Mouse (Mus musculus) left cerebral cortex, postnatal 14 days (tissue): ENCODE results near the gene Relb. TPM values are rescaled to one million over a fixed set of nuclear protein-coding genes. Genes with fewer than 3 reads are reported as not detected.

ENCODE experiments used
- DNase-seq, 2 experiments: peaks; one replicate each; pipeline ENCODE4 v3.0.0; 2021 to 2022; ENCODE audit warnings: low spot score in 2 of 2, mixed read lengths in 1 of 2
- intact Hi-C: fragments of 180-260 bp; cut with DNase I; formaldehyde crosslinking; loops from one replicate; pipeline ENCODE4 v1.15.1; 2025
- long read RNA-seq, 2 experiments: library from polyadenylated mRNA; stranded (forward); transcript quantifications; one replicate each; pipeline ENCODE4 v2.0.0; 2021
- total RNA-seq, 2 experiments: library from RNA; stranded (reverse); gene quantifications; 2 replicates each; pipeline ENCODE4 v1.2.3; 2021

The Relb gene
- total RNA-seq, result 1 to 10 TPM; 6.1 to 6.3 TPM
- long read RNA-seq, experiment 1, transcript Relb-201 (11 exons, 2,200 nt), result major isoform, 9 of 15 reads
- long read RNA-seq, experiment 1, partial matches to known transcripts, result 5 of 15 reads
- long read RNA-seq, experiment 1, other reads (novel, unspliced or antisense), result 1 of 15 reads
- long read RNA-seq, experiment 2, transcript Relb-201 (11 exons, 2,200 nt), result major isoform, 6 of 7 reads
- long read RNA-seq, experiment 2, partial matches to known transcripts, result 0 of 7 reads
- long read RNA-seq, experiment 2, other reads (novel, unspliced or antisense), result 1 of 7 reads

DNA sequence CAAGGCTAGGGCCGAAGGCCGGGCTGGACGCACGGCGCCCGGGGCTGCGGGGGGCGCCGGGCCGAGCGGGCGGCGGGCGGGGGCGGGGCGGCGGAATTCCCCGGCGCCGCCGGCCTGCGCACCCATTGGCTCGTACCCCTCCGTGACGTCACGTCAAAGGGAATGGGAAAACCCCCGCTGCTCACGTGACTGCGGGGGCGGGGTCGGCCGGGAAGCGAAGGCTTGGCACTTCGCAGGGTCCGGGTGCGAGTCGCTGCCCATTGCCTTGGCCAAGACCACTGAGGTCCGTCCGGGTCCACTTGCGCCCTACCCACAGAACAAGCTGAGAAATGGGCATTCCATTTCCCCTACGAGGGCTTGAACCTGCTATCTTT lies at the start of gene Relb:
TSS of gene Relb (minus strand) at position 78 of the 374 bp plus-strand sequence.
- intact Hi-C loops, result no loop called here
- DNase-seq, result peak; percentile 91

DNA sequence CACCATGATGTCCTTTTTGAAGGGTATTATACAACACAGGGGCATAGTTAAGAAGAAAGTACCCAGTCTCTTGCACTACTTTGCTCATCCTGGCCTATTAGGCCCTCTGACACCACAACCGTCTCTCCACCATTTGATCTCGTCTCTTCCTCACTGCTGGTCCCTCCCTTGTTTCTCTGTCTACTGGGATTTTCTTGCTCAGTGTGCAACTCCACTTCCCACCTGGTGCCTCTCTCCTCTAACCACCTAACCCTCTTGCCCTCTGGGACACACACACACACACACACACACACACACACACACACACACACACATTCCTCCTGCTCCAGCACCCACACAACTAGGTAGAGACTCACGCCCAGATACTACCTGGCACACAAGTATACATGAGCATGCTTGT lies 49.7 kb upstream of the Relb start:
- intact Hi-C loops, result no loop called here
- no peak for DNase-seq

DNA sequence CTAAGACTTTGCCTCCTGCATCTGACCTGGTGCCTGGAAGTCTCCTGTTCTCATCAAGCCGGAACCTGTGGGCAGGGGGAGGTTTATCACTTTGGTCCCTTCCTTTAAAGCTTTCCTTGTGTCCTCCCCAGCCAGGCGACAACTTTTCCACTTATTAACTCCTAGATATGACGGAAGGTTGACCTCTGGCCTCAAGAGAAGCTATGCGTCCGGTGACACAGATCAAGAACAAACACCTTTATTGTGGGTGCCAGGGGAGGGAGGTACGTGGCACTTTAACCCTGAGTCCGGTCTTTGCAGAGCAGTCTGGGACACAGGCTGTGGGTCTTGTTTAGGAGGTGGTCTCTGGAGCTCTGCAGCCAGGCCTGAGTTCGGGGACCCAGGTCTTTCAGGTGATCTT lies 48.6 kb upstream of the Relb start, which contains the start of gene Apoc2:
TSS of gene Apoc2 (minus strand) at position 70 of the 400 bp plus-strand sequence.
- DNase-seq, result no peak
- intact Hi-C loops, result no loop called here

DNA sequence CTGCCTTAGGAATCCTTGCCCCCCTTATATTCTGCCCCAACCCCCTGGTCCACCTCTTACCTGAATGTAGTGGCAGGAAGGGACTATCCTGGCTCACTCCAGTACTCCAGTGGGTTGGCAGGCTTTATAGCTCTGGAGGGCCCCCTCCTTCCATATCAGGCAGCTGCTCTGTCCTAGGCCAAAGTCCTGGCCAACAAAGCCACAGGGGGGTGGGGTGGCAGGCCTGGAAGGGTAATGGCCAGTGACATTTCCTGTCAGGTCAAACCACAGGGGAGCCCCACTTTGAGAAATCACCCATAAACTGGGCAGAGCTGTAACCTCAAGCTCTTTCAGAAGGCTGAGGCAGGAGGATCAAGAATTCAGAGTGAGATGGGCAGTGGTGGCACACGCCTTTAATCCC lies 47.4 kb upstream of the Relb start:
- intact Hi-C loops, result no loop called here
- no peak for DNase-seq

DNA sequence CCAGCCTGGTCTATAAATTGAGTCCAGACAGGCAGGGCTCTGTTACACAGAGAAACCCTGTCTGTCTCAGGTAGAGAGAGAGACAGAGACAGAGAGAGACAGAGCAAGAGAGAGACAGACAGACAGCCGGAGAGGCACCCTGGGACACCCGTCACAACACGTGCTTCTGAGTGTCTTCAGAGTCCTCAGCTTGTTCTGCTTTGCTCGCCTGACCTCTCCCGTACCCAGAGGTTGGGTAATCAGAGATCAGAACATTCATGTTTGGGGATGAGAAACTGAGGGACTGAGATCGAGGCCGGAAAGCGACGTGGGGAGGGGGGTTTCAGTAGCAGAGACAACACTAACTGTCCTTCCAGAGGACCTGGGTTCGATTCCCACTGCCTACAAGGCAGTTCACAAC lies 46.6 kb upstream of the Relb start:
- no peak for DNase-seq
- intact Hi-C loops, result no loop called here

DNA sequence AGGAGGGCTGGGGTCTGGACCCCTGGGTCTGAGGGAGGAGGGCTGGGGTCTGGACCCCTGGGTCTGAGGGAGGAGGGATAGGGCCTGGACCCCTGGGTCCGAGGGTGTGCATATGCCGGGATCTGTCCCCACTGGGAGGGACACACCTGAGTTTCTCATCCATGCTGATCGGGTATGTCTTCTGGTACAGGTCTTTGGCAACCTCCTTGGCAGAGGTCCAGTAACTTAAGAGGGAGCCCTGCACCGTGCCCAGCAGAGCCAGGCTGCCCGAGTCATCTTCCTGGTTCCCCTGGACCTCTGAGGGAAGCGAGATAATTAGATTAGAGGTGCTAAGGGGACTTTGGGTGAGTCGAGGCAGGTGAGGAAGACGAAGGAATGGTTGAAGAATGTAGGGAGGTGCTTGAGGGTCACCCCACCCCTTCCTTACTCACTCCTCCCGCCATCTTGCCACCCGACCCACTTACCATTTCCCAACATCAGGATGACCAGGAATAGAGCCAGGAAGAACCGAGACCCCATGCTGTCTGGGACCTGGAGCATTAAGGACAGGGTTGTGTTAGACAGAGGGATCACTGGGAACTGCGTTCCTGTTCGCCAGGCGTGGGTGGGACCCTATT lies 44.0 kb upstream of the Relb start:
- no peak for DNase-seq

DNA sequence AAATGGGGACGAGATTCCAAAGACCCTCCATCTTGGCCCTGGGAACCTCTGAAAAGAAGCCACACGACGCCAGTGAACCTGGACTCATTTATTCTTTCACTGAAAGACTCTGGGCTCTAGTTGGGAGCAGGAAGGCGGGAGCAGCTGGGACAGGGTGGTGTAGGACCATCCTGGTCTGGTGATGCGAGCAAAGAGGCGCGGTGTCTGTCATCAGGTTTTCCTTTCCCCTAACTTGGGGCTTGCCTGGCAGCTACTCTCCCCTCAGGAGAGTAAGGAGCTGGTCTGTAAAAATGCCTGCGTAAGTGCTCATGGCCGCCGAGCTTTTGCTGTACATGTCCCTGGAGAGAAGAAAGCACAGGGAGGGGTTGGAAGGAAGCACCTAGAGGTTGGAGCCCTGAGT lies 42.3 kb upstream of the Relb start:
- DNase-seq, result no peak
- intact Hi-C loops, result no loop called here

More for the DNA sequence above, 44.0 kb upstream of the Relb start:
- intact Hi-C loops, result no loop called here

DNA sequence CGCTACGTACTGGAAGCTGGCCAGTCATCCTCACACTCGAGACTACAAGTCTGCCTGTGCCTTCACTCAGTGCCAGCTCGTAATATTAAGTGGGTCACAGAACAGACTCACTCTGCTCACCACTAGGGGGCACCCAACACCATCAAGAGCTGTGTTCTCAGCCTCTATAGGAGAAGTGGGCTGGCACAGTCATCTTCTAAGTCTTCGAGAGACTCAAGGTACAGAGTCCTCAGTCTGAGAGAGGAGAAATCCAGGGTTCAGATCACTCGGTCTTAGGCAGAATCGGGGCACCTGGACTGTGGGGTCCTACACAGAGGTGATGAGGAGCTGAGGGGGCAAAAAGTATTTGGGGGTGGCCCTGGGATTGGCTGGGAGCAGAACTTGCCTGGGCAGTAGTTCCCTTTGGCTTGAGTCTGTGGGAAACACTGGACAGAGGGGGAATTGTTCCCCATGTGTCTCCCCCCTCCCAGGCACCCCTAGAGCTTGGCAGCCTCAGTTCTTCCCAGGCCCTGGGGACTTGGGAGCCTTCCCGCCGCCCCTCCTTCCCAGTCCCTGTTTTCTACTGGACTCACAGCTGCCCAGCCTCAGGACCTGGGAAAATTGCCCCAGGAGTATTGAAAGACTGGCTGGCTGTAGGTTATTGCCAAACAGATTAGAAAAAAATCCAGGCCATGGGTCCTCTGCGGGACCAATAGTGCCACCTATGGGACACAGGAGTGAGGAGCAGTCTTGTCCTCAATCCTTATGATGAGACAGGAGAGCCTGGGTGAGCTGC lies 39.9 kb upstream of the Relb start:
- peak; percentile 96 to 98 for DNase-seq
- intact Hi-C loops, result loop anchor here (2.0 kb wide), 1 partner anchor 32 kb away; no protein-coding TSS in a partner anchor

DNA sequence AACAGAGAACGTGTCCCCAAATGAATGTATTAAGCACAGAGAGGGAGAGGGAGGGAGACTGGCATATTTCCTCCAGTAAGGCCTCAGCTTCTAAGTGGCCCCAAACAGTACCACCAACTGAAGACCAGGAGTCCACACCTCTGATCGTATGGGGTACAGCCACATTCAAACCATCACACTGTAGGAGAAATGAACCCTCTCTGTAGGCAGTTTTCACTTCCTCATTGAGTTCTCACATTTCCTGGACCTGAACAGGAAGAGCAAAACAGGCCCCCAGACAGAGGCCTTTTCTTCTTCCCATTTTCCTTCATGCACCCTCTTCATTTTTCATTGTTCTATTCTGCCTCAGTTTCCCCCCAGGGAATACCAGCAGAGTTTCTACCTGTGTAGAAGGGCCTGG lies 38.2 kb upstream of the Relb start:
- intact Hi-C loops, result no loop called here

DNA sequence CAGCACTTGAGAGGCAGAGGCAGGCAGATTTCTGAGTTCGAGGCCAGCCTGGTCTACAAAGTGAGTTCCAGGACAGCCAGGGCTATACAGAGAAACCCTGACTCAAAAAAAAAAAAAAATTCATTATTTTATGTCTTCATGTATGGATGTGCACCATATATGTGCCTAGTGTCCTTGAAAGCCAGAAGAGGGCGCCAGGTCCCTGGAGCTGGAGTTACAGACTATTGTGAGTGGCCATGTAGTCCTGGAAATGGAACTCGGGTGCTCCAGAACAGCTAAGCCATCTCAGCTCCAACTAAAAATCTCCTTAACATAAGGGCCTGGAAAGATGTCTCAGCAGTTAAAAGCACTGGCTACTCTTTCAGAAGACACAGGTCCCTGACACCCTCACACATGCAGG lies 37.5 kb upstream of the Relb start:
- no peak for DNase-seq
- intact Hi-C loops, result no loop called here

More for the DNA sequence above, 38.2 kb upstream of the Relb start:
- DNase-seq, result no peak

DNA sequence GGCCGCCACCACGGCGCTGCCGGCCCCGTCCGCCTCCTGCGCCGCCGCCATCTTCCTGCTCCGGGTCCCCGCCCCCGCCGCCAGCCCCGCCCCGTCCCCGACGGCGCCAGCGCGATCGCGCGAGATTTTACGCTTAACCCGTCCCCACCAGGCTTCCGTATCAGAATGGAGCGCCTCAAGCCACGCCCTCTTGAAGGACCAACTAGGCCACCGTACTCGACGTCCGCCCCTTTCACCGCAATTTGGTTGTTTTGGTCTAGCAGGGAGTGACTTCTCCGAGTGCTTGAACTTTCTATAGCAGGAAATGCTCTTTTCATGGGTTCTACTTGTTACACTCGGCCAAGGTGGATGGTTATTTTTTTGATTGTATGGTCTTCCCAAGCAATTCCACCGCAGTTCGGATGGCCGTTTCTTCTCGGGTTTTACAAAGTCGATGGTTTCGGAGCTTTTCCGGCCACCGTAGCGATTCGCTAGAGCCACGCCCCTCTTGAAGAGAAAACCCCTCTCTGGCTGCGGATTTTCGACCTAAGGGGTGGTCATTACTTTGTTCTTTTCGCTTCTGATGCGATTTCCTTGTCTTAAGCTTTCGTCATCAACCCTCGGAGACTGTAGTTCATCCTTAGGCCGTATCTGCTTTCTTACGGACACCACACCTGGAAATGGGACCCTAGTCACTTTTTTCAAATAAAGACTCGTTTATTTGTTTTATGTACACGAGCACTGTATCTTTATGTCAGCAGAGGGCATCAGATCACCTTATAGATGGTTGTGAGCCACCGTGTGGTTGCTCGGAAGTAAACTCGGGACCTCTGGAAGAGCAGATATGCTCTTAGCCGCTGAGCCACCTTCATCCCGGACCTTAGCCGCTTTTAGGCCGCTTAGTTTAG lies 36.0 kb upstream of the Relb start, which contains the start of gene Clptm1:
TSS of gene Clptm1 (minus strand) at position 79 of the 887 bp plus-strand sequence.
- intact Hi-C loops, result no loop called here
- DNase-seq, result peak; percentile 97 to 98

DNA sequence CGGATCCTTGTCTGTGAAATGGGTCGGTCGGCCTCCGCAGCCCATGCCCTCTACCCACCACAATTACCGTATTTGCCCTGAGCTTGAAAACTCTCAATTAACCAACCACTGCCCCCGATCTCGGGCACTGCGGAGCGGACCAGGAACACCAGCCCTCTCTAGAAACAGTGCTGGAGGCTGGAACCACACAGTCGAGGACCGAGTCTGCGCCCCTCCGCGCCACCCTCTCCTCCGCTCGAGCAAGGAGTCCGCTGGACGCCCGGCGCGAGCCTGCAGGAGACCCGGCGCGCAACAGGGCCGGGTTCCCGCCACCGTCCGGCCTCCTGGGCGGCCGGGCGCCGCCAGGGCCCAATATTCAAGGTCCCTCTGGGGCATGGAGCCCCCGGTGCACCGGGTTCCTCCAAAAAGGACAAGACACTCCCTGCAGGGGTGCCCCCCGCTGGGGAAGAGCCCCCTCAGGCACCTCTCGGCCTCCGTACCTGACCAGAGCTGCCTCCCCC lies 35.3 kb upstream of the Relb start:
- intact Hi-C loops, result no loop called here
- DNase-seq, result no peak

DNA sequence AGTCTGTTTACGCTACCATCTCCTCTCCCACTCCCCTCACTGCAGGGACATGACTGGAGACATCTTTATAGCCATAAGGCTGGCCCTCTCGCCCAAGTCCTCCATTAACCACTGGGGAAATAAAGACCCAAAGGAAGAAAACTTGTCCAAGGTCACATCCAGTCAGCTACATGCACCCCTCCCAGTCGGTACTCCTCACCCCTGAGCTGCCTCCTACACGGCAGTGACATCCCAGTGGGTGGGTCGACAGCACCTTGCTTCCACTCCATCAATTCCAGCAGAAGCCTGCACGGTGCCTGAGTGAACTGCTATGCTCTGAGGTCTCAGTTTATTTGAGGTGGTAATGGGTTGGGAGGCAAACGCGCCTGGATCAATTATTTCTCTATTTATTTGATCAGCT lies 34.7 kb upstream of the Relb start:
- intact Hi-C loops, result no loop called here
- no peak for DNase-seq

DNA sequence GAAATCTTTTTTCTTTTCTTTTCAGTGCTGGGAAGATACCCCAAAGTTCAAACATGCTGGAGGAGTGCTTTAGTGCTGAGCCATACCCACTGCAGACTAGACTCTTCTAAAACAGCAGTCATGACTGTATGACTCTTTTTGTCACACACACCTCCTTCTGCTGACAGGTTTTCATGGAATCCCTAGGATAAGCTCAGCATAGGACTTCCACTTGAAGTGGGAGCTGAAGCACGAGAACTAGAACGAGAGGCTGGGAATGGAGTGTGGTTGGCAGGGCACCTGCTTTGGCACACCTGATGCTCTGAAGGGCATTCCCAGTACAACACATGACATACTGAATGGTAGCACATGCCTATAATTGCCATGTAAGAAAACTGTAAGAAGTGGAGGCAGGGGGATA lies 23.4 kb upstream of the Relb start:
- intact Hi-C loops, result no loop called here

DNA sequence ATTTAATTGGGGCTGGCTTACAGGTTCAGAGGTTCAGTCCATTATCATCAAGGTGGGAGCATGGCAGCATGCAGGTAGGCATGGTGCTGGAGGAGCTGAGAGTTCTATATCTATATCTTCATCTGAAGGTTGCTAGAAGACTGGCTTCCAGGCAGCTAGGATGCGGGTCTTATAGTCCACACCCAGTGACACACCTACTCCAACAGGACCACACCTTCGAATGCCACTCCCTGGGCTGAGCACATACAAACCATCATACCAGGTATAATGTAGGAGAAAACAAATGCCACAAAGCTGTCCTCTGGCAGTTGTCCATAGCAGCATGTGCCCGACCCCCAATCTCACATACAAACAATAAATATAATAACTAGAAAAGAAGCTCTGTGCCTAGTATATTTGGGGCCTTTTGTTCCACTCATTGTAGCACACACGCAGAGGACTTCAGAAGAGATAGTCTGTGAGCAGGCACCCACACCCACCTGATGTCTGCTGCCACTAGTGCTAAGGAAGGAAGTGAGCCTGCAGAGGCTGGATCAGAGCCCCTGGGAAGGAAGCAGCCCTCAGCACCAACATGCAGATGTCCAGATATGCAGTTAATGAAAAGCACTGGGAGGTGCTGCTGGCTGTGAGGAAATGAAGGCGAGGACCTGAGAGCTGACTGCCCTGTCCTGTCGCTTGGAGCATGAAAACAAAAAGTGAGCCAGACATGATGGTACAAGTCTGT lies 22.0 kb upstream of the Relb start:
- intact Hi-C loops, result no loop called here

More for the DNA sequence above, 23.4 kb upstream of the Relb start:
- DNase-seq, result no peak

DNA sequence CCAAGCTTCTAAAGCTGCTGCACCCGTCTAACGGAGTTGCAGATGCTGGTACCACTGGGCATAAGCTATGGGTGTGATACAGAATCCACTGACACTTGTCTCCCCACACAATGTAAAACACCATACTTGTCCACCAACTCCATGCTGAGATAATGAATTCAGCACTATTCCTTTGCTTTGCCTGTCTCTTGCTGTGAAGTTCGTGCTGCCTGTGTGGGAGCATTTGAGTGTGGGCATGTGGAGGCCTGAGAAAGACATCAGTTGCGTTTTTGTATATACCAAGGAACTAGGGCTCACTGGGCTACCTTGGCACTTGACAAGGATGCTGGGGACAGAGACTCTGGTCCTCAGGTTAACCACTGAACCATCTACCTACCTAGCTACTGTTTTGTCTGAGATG lies 12.0 kb upstream of the Relb start:
- DNase-seq, result peak in 1 of 2 experiments; percentile 48
- intact Hi-C loops, result no loop called here

More for the DNA sequence above, 22.0 kb upstream of the Relb start:
- no peak for DNase-seq

DNA sequence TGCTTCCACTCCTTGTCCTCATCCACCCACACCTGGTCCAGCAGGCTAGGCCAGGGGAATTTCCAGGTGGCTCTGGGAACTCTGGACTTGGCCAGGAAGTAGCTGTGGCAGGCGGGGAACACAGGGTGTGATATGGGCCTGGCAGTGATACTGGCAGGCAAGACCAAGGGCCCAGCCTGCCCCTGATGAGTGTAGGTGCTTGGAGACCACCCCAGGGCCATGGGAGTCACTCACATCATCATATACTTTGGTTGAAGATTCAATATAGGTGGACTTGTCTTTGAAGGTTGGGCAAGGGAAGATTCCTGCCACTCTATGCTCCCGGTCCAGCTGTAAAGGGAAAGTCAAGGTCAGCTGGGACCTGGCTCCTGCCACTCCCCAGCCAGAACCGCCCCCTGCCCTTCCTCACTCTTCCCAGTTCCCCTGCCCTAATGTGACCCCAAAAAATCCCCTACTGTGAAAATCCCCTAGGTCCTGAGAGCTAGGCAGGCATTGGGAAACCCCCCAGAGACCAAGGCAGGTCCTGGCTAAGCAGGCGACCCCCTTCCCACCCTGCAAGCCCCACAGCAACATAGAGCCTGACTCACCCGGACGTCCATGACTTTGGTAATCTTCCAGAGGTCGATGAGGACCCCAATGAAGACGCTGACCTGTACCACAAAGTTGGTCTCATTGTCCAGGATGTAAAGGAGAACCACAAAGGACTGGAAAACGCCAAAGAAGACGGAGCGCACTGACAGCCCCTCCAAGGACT lies 6.0 kb upstream of the Relb start:
- no peak for DNase-seq
- intact Hi-C loops, result no loop called here

DNA sequence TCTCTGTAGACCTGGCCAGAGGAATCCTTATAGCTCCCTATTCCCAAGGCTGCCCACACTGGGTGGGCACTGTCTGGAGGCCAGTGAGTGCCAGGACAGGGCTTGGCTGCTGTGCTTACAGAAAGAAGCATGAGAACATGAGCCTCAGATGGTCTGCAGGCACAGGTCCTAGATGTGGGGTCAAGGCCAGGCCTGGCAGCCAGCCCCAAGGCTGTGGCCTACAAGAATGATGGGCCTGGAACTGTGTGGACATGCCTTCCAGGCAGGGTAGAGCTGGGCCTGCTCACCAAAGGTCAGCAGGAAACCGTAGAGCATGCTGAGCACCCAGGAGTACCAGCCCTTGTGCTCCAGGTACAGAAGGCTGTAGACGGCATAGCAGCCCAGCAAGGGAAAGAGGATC lies 5.4 kb upstream of the Relb start:
- intact Hi-C loops, result no loop called here
- DNase-seq, result no peak
